Mouse (Mus musculus) adrenal gland, postnatal 14 days (tissue): ENCODE data around the gene Krtcap3. TPM values are rescaled to one million over a fixed set of nuclear protein-coding genes. Genes with fewer than 3 reads are reported as not detected.

Experiments
- DNase-seq: peaks from one replicate; pipeline ENCODE4 v3.0.0; 2021; ENCODE audit warnings: mixed read lengths
- total RNA-seq: library from RNA; stranded (reverse); gene quantifications from 2 replicates; pipeline ENCODE4 v1.2.3, GENCODE M21; 2021

Krtcap3 gene
- total RNA-seq, 1 experiment from 2014 or later: 2.7 TPM

DNA sequence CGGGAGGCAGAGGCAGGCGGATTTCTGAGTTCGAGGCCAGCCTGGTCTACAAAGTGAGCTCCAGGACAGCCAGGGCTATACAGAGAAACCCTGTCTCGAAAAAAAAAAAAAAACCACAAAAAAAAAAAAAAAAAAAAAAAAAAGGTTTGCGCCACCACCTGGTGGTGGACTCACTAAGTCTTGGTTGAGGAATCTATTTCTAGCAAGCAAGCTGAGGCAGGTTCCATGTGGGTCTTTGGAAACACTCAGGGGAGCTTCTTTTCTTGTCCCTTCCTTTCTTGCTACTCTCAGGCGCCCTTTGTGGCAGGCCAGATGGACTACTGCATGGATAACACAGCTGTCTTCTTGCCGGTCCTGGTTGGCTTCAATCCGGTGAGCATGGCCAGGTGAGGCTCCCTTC is 50.4 kb downstream of the Krtcap3 start:
- no peak for DNase-seq

Other genes starting within 250 kb of the Krtcap3 start
- gene Atraid, start 203.4 kb upstream of the Krtcap3 start, total RNA-seq: 116 and 121 TPM in 2 replicates
- gene Slc5a6, start 202.8 kb upstream of the Krtcap3 start, total RNA-seq: 19.7 and 24.0 TPM in 2 replicates
- gene Cad, start 196.9 kb upstream of the Krtcap3 start, total RNA-seq: 31.0 and 37.3 TPM in 2 replicates
- gene Dnajc5g, start 145.4 kb upstream of the Krtcap3 start, total RNA-seq: not detected in 2 replicates
- gene Slc30a3, start 143.5 kb upstream of the Krtcap3 start, total RNA-seq: 0.49 and 0.74 TPM in 2 replicates
- not detected in 2 replicates for gene Trim54, start 135.0 kb upstream of the Krtcap3 start, total RNA-seq
- gene Ucn, start 112.9 kb upstream of the Krtcap3 start, total RNA-seq: not detected in 2 replicates
- gene Mpv17, start 97.4 kb upstream of the Krtcap3 start, total RNA-seq: 41.7 and 46.4 TPM in 2 replicates
- gene Gm29609, start 71.8 kb upstream of the Krtcap3 start, total RNA-seq: 1.7 and 1.9 TPM in 2 replicates
- gene Gtf3c2, start 71.5 kb upstream of the Krtcap3 start, total RNA-seq: 54.3 and 58.6 TPM in 2 replicates
- gene Snx17, start 58.5 kb upstream of the Krtcap3 start, total RNA-seq: 85.0 and 95.4 TPM in 2 replicates
- gene Eif2b4, start 58.3 kb upstream of the Krtcap3 start, total RNA-seq: 42.7 and 64.9 TPM in 2 replicates
- gene Zfp513, start 49.4 kb upstream of the Krtcap3 start, total RNA-seq: 25.8 and 27.9 TPM in 2 replicates
- 117 and 121 TPM in 2 replicates for gene Ppm1g, start 31.0 kb upstream of the Krtcap3 start, total RNA-seq
- gene Nrbp1, start 10.8 kb upstream of the Krtcap3 start, total RNA-seq: 79.7 and 87.7 TPM in 2 replicates
- not detected in 2 replicates for gene Gm9970, start 10.5 kb upstream of the Krtcap3 start, total RNA-seq
- 36.0 and 41.5 TPM in 2 replicates for gene Ift172, start 39.4 kb downstream of the Krtcap3 start, total RNA-seq
- 10.9 and 12.2 TPM in 2 replicates for gene Fndc4, start 44.4 kb downstream of the Krtcap3 start, total RNA-seq
- 1.6 and 13.8 TPM in 2 replicates for gene Gckr, start 45.8 kb downstream of the Krtcap3 start, total RNA-seq
- 20.1 and 23.2 TPM in 2 replicates for gene Zfp512, start 200.7 kb downstream of the Krtcap3 start, total RNA-seq
- 0.23 TPM in 1 of 2 replicates, not detected in the other for gene 4930548H24Rik, start 234.0 kb downstream of the Krtcap3 start, total RNA-seq
- gene Gpn1, start 243.1 kb downstream of the Krtcap3 start, total RNA-seq: 23.0 and 25.8 TPM in 2 replicates